Mouse (Mus musculus) heart, postnatal 36 days (tissue): ENCODE data around the gene Tbkbp1. TPM values are rescaled to one million over a fixed set of nuclear protein-coding genes. Genes with fewer than 3 reads are reported as not detected.

Experiments
- DNase-seq, 2 experiments: peaks; one replicate each; pipeline ENCODE4 v3.0.0; 2021 to 2022
- intact Hi-C: fragments of 180-260 bp; cut with DNase I; formaldehyde crosslinking; loops from one replicate; pipeline ENCODE4 v1.15.1; 2025
- microRNA-seq, 2 experiments: library from miRNA; unstranded; fragments of <30 nt; microRNA quantifications; one replicate each; pipeline ENCODE4 v1.2.0; 2021; ENCODE audit warnings: borderline number of aligned reads in 2 of 2
- total RNA-seq, 2 experiments: library from RNA; stranded (reverse); gene quantifications; 2 replicates each; pipeline ENCODE4 v1.2.3; 2021

Tbkbp1 gene
- total RNA-seq, 2 experiments from 2014 or later: 11.0 to 15.3 TPM

GRCm38 (mm10) chr11:97086365-97086764 lies 64.9 kb downstream of the Tbkbp1 start:
- intact Hi-C loops: no loop called here
- no peak for DNase-seq

Small RNA genes within 50 kb of the gene (microRNA-seq; reads per million reads assigned to microRNA genes)
- gene Mir7235: 0 to 0.72 reads per million in 2 experiments

Other genes starting within 250 kb of the Tbkbp1 start
- gene Cdk5rap3, start 235.0 kb downstream of the Tbkbp1 start, total RNA-seq: 10 to 100 TPM; 22.7 to 23.7 TPM
- 1 to 10 TPM in 1 of 2 experiments, under 1 TPM in 1; 0.73 to 1.8 TPM for gene Prr15l, start 223.4 kb downstream of the Tbkbp1 start, total RNA-seq
- gene Pnpo, start 207.5 kb downstream of the Tbkbp1 start, total RNA-seq: 10 to 100 TPM; 12.8 to 13.9 TPM
- 10 to 100 TPM; 10.3 to 13.8 TPM for gene Sp2, start 168.5 kb downstream of the Tbkbp1 start, total RNA-seq
- gene Sp6, start 138.1 kb downstream of the Tbkbp1 start, total RNA-seq: under 1 TPM in 1 of 2 experiments, not detected in 1; 0.14 TPM
- gene Scrn2, start 121.6 kb downstream of the Tbkbp1 start, total RNA-seq: 10 to 100 TPM; 13.7 to 14.1 TPM
- gene Lrrc46, start 110.1 kb downstream of the Tbkbp1 start, total RNA-seq: not detected
- 10 to 100 TPM; 85.0 to 89.8 TPM for gene Mrpl10, start 109.9 kb downstream of the Tbkbp1 start, total RNA-seq
- 1 to 10 TPM; 3.8 to 4.9 TPM for gene Osbpl7, start 100.9 kb downstream of the Tbkbp1 start, total RNA-seq
- gene Tbx21, start 36.2 kb downstream of the Tbkbp1 start, total RNA-seq: not detected
- 10 to 100 TPM; 83.7 to 85.7 TPM for gene Kpnb1, start 36.4 kb upstream of the Tbkbp1 start, total RNA-seq
- gene Npepps, start 129.1 kb upstream of the Tbkbp1 start, total RNA-seq: 10 to 100 TPM; 79.6 to 87.6 TPM
- gene Mrpl45, start 164.2 kb upstream of the Tbkbp1 start, total RNA-seq: 10 to 100 TPM; 55.3 to 65.3 TPM
- under 1 TPM; 0.08 to 0.11 TPM for gene Gpr179, start 200.6 kb upstream of the Tbkbp1 start, total RNA-seq
- gene Socs7, start 211.1 kb upstream of the Tbkbp1 start, total RNA-seq: 10 to 100 TPM; 18.3 to 19.6 TPM